ENCODE assay signal across 8 mouse cellular contexts in genomic region chr17:56672941-56673646, GRCm38 (mm10). TPM values are rescaled to one million over a fixed set of nuclear protein-coding genes. Genes with fewer than 3 reads are reported as not detected.
DNase-seq lines count a peak whose midpoint lies in the region; ATAC-seq and TF ChIP-seq lines count a peak whose summit lies in the region.

Gene Ranbp3, plus strand, starts transcription at chr17:56673294.

- H3K27ac ChIP-seq in bone marrow macrophage, adult 2 months (ENCODE audit: insufficient read depth, low read depth, low read length), result peak within 1 kb of the TSS; percentile 67
- H3K27ac ChIP-seq in embryonic fibroblast, embryonic 13.5 days (ENCODE audit: insufficient read depth, low read length), result peak within 1 kb of the TSS; percentile 65
- H3K27ac ChIP-seq in kidney, embryonic 14.5 days (ENCODE audit: low read depth, low read length), result peak within 1 kb of the TSS; percentile 77
- H3K27ac ChIP-seq in limb, embryonic 15.5 days, result peak within 1 kb of the TSS; percentile 89

- TF ChIP-seq POLR2A in bone marrow macrophage, adult 2 months (IDR thresholded peaks at IDR 0.05; ENCODE audit: borderline replicate concordance, low read depth, low read length), result no peak
- TF ChIP-seq POLR2A in embryonic fibroblast, embryonic 13.5 days (IDR thresholded peaks at IDR 0.05; ENCODE audit: low read depth, low read length), result peak; percentile 97

- H3K9me3 ChIP-seq in kidney, embryonic 14.5 days (ENCODE audit: control insufficient read depth, low read length), result no peaks in the 10 kb centered on the region
- H3K9me3 ChIP-seq in limb, embryonic 15.5 days, result no peaks in the 10 kb centered on the region

- ATAC-seq in kidney, embryonic 14.5 days (ENCODE audit: low FRiP score, low TSS enrichment), result peak; percentile 92
- ATAC-seq in limb, embryonic 15.5 days (ENCODE audit: insufficient number of reproducible peaks, low FRiP score, low TSS enrichment, low read depth), result peak; percentile 94

- peak within 1 kb of the TSS; percentile 78 for H3K4me2 ChIP-seq in kidney, embryonic 14.5 days (replicated peaks; ENCODE audit: low read depth, low read length)
- H3K4me2 ChIP-seq in limb, embryonic 15.5 days, result peak within 1 kb of the TSS; percentile 76

- H3K4me3 ChIP-seq in bone marrow macrophage, adult 2 months (ENCODE audit: insufficient read depth, low read length), result peak within 1 kb of the TSS; percentile 95
- peak within 1 kb of the TSS; percentile 93 for H3K4me3 ChIP-seq in embryonic fibroblast, embryonic 13.5 days (ENCODE audit: insufficient read depth, low read length)
- H3K4me3 ChIP-seq in kidney, embryonic 14.5 days (ENCODE audit: low read length), result peak within 1 kb of the TSS; percentile 95
- peak within 1 kb of the TSS; percentile 93 for H3K4me3 ChIP-seq in limb, embryonic 15.5 days

- H3K36me3 ChIP-seq in kidney, embryonic 14.5 days (ENCODE audit: control insufficient read depth, insufficient read depth, low read length), result peaks cover 19% of the 10 kb centered on the region
- H3K36me3 ChIP-seq in limb, embryonic 15.5 days, result peaks cover 22% of the 10 kb centered on the region

- peaks cover 7% of the 10 kb centered on the region for H3K4me1 ChIP-seq in bone marrow macrophage, adult 2 months (ENCODE audit: control insufficient read depth, insufficient read depth, low read length)
- H3K4me1 ChIP-seq in embryonic fibroblast, embryonic 13.5 days (ENCODE audit: control insufficient read depth, insufficient read depth, low read length), result peaks cover 8% of the 10 kb centered on the region; the same call in 1 of the 2 replicates
- H3K4me1 ChIP-seq in kidney, embryonic 14.5 days (ENCODE audit: control insufficient read depth, insufficient read depth, low read length), result peaks cover 9% of the 10 kb centered on the region
- peaks cover 36% of the 10 kb centered on the region for H3K4me1 ChIP-seq in limb, embryonic 15.5 days

- peak within 1 kb of the TSS; percentile 98 for H3K9ac ChIP-seq in kidney, embryonic 14.5 days (ENCODE audit: low read depth, low read length)
- peak within 1 kb of the TSS; percentile 93 for H3K9ac ChIP-seq in limb, embryonic 15.5 days

- DNase-seq in A20 (ENCODE audit: low read depth, low spot score), result peak; percentile 100
- DNase-seq in heart, adult 9 months (ENCODE audit: low spot score in 2 of 2), result peak; percentile 99
- peak; percentile 99 for DNase-seq in monocyte, adult 2 months (ENCODE audit: low read depth in 1 of 2, low spot score in 2 of 2)
- DNase-seq in spleen, postnatal 36 days (ENCODE audit: low spot score in 2 of 2), result peak; percentile 100

- H3K27me3 ChIP-seq in kidney, embryonic 14.5 days (ENCODE audit: control insufficient read depth, insufficient read depth, low read length), result no peaks in the 10 kb centered on the region
- H3K27me3 ChIP-seq in limb, embryonic 15.5 days, result peaks cover 2% of the 10 kb centered on the region; the same call in 1 of the 2 replicates

- TF ChIP-seq CTCF in bone marrow macrophage, adult 2 months (IDR thresholded peaks at IDR 0.05; ENCODE audit: low read depth, low read length), result no peak
- TF ChIP-seq CTCF in embryonic fibroblast, embryonic 13.5 days (IDR thresholded peaks at IDR 0.05; ENCODE audit: borderline replicate concordance, insufficient read depth, low read length), result no peak

- 1% methylated on average over 60 of the region's 66 CpGs for whole genome bisulfite sequencing in kidney, embryonic 14.5 days
- under 1% methylated on average over 65 of the region's 66 CpGs for WGBS in limb, embryonic 15.5 days

RNA-seq across cellular contexts. Expression of gene Ranbp3, which starts in this region (rescaled TPM):
- 36.9 and 38.5 TPM in 2 replicates for polyA plus RNA-seq in bone marrow macrophage, adult 2 months (2012; ENCODE audit: insufficient read depth, insufficient read length, missing spikeins)
- polyA plus RNA-seq in embryonic fibroblast, embryonic 13.5 days (2011; ENCODE audit: insufficient read length, low read depth, missing spikeins), result 42.3 and 45.7 TPM in 2 replicates
- 80.7 and 107 TPM in 2 replicates for polyA plus RNA-seq in kidney, embryonic 14.5 days (2014; fragmentation: Nextera tagmentation; extraction: Ambion mirVana)
- 86.0 and 90.5 TPM in 2 replicates for polyA plus RNA-seq in limb, embryonic 15.5 days (2015; fragmentation: Nextera tagmentation; extraction: Ambion mirVana)

Comparison
In these comparisons a context has a peak if more than half of its experiments do, and no peak if none do; other contexts are left out.
1. Peak in every context shown above with its lines: DNase-seq, ATAC-seq, H3K4me3 ChIP-seq and H3K27ac ChIP-seq.